Mouse (Mus musculus): ENCODE measurements around the gene Prune2. TPM values are rescaled to one million over a fixed set of nuclear protein-coding genes. Genes with fewer than 3 reads are reported as not detected.

The Prune2 gene
- total RNA-seq, 1 experiment = 42.0 TPM

DNA sequence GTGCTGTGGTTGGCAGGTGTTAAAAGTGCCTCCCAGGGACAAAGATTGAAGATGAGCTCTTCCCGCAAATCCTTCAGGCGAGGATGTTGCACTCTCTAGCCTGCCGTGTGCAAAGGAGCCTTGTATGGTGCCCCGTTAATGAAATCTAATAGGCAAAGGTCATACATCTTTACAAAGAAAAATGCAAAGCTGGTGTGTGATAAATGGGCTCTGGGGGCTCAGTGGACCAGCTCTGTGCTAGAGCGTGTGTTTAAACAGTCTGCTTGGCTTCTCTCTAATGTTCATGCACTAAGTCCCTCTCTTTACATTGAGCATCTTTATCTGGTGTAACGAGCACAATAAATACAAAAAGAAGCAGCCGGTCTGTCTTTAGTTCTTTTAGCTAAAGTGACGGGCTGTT is 138.1 kb downstream of the Prune2 start:
- no peaks in the 10 kb centered on the region for H3K9me3 ChIP-seq (ENCODE audit: control insufficient read depth, insufficient read depth, low read depth, low read length)
- H3K36me3 ChIP-seq (ENCODE audit: control insufficient read depth, insufficient read depth, low read length, poor library complexity, severe bottlenecking) = no peaks in the 10 kb centered on the region
- no peak overlapping the region for H3K9ac ChIP-seq (ENCODE audit: insufficient read depth, low read depth, low read length, poor library complexity, severe bottlenecking)
- TF ChIP-seq HCFC1 (IDR thresholded peaks at IDR 0.05; ENCODE audit: borderline replicate concordance, insufficient read depth, low read length) (no peak), ZNF384 (IDR thresholded peaks at IDR 0.05; ENCODE audit: low read depth, low read length) (no peak), MAFK (IDR thresholded peaks at IDR 0.05; ENCODE audit: insufficient read depth, low read depth, low read length) (no peak), ZC3H11A (IDR thresholded peaks at IDR 0.05; ENCODE audit: borderline replicate concordance, low read depth, low read length) (no peak), CHD2 (IDR thresholded peaks at IDR 0.05; ENCODE audit: low read depth, low read length) (no peak)
- no peak for DNase-seq (ENCODE audit: low read depth, low spot score)
- no peaks in the 10 kb centered on the region for H3K4me1 ChIP-seq (ENCODE audit: control insufficient read depth in 2 of 2, insufficient read depth in 2 of 2, low read length in 2 of 2, poor library complexity in 1 of 2)
- in situ Hi-C loops (cut with MboI; ENCODE audit: low sequenced_read_pairs in 2 of 2, unreplicated experiment in 2 of 2) = no loop called here
- H3K4me3 ChIP-seq (ENCODE audit: insufficient read depth in 1 of 2, low read depth in 1 of 2, low read length in 2 of 2, poor library complexity in 1 of 2, severe bottlenecking in 1 of 2) = no peak overlapping the region
- no peak overlapping the region for H3K27ac ChIP-seq (ENCODE audit: insufficient read depth, low read depth, low read length, poor library complexity, severe bottlenecking)

GRCm38 (mm10) chr19:17096338-17096737 is 140.4 kb downstream of the Prune2 start:
- Histone ChIP-seq H3K9ac (ENCODE audit: insufficient read depth, low read depth, low read length, poor library complexity, severe bottlenecking) (no peak overlapping the region), H3K9me3 (ENCODE audit: control insufficient read depth, insufficient read depth, low read depth, low read length) (no peaks in the 10 kb centered on the region), H3K4me3 (ENCODE audit: insufficient read depth in 1 of 2, low read depth in 1 of 2, low read length in 2 of 2, poor library complexity in 1 of 2, severe bottlenecking in 1 of 2) (no peak overlapping the region), H3K27ac (ENCODE audit: insufficient read depth, low read depth, low read length, poor library complexity, severe bottlenecking) (no peak overlapping the region), H3K36me3 (ENCODE audit: control insufficient read depth, insufficient read depth, low read length, poor library complexity, severe bottlenecking) (no peaks in the 10 kb centered on the region), H3K4me1 (ENCODE audit: control insufficient read depth in 2 of 2, insufficient read depth in 2 of 2, low read length in 2 of 2, poor library complexity in 1 of 2) (no peaks in the 10 kb centered on the region)
- TF ChIP-seq ZNF384 (IDR thresholded peaks at IDR 0.05; ENCODE audit: low read depth, low read length) (no peak), ZC3H11A (IDR thresholded peaks at IDR 0.05; ENCODE audit: borderline replicate concordance, low read depth, low read length) (no peak), CHD2 (IDR thresholded peaks at IDR 0.05; ENCODE audit: low read depth, low read length) (no peak), MAFK (IDR thresholded peaks at IDR 0.05; ENCODE audit: insufficient read depth, low read depth, low read length) (no peak)
- no peak for DNase-seq (ENCODE audit: low read depth, low spot score)
- in situ Hi-C loops (cut with MboI; ENCODE audit: low sequenced_read_pairs in 2 of 2, unreplicated experiment in 2 of 2) = no loop called here

- H3K36me3 ChIP-seq (ENCODE audit: control insufficient read depth, insufficient read depth, low read length, poor library complexity, severe bottlenecking) = no peaks in the 10 kb centered on the region
- H3K27ac ChIP-seq (ENCODE audit: insufficient read depth, low read depth, low read length, poor library complexity, severe bottlenecking) = no peak overlapping the region
- TF ChIP-seq CHD2 (IDR thresholded peaks at IDR 0.05; ENCODE audit: low read depth, low read length) (no peak), ZC3H11A (IDR thresholded peaks at IDR 0.05; ENCODE audit: borderline replicate concordance, low read depth, low read length) (no peak), MAFK (IDR thresholded peaks at IDR 0.05; ENCODE audit: insufficient read depth, low read depth, low read length) (no peak), ZNF384 (IDR thresholded peaks at IDR 0.05; ENCODE audit: low read depth, low read length) (no peak), HCFC1 (IDR thresholded peaks at IDR 0.05; ENCODE audit: borderline replicate concordance, insufficient read depth, low read length) (no peak)
- no peak overlapping the region for H3K4me3 ChIP-seq (ENCODE audit: insufficient read depth in 1 of 2, low read depth in 1 of 2, low read length in 2 of 2, poor library complexity in 1 of 2, severe bottlenecking in 1 of 2)
- in situ Hi-C loops (cut with MboI; ENCODE audit: low sequenced_read_pairs in 2 of 2, unreplicated experiment in 2 of 2) = no loop called here
- no peaks in the 10 kb centered on the region for H3K4me1 ChIP-seq (ENCODE audit: control insufficient read depth in 2 of 2, insufficient read depth in 2 of 2, low read length in 2 of 2, poor library complexity in 1 of 2)
- no peak overlapping the region for H3K9ac ChIP-seq (ENCODE audit: insufficient read depth, low read depth, low read length, poor library complexity, severe bottlenecking)
- H3K9me3 ChIP-seq (ENCODE audit: control insufficient read depth, insufficient read depth, low read depth, low read length) = no peaks in the 10 kb centered on the region
- DNase-seq (ENCODE audit: low read depth, low spot score) = no peak
Measured at GRCm38 (mm10) chr19:17097210-17097609, 141.3 kb downstream of the Prune2 start.

GRCm38 (mm10) chr19:17108782-17109181 is 152.9 kb downstream of the Prune2 start:
- DNase-seq (ENCODE audit: low read depth, low spot score) = no peak
- Histone ChIP-seq H3K9ac (ENCODE audit: insufficient read depth, low read depth, low read length, poor library complexity, severe bottlenecking) (no peak overlapping the region), H3K27ac (ENCODE audit: insufficient read depth, low read depth, low read length, poor library complexity, severe bottlenecking) (no peak overlapping the region), H3K4me1 (ENCODE audit: control insufficient read depth in 2 of 2, insufficient read depth in 2 of 2, low read length in 2 of 2, poor library complexity in 1 of 2) (no peaks in the 10 kb centered on the region; a peak in 1 of 4 replicates), H3K9me3 (ENCODE audit: control insufficient read depth, insufficient read depth, low read depth, low read length) (no peaks in the 10 kb centered on the region), H3K4me3 (ENCODE audit: insufficient read depth in 1 of 2, low read depth in 1 of 2, low read length in 2 of 2, poor library complexity in 1 of 2, severe bottlenecking in 1 of 2) (no peak overlapping the region), H3K36me3 (ENCODE audit: control insufficient read depth, insufficient read depth, low read length, poor library complexity, severe bottlenecking) (no peaks in the 10 kb centered on the region)
- in situ Hi-C loops (cut with MboI; ENCODE audit: low sequenced_read_pairs in 2 of 2, unreplicated experiment in 2 of 2) = loop anchor here in 1 of 2 experiments (25.0 kb wide), 1 partner anchor 729 kb away; the partner anchor contains the start of gene Pcsk5
- TF ChIP-seq HCFC1 (IDR thresholded peaks at IDR 0.05; ENCODE audit: borderline replicate concordance, insufficient read depth, low read length) (no peak), ZNF384 (IDR thresholded peaks at IDR 0.05; ENCODE audit: low read depth, low read length) (no peak), MAFK (IDR thresholded peaks at IDR 0.05; ENCODE audit: insufficient read depth, low read depth, low read length) (no peak), CHD2 (IDR thresholded peaks at IDR 0.05; ENCODE audit: low read depth, low read length) (no peak), ZC3H11A (IDR thresholded peaks at IDR 0.05; ENCODE audit: borderline replicate concordance, low read depth, low read length) (no peak)

All from ES-E14 (cell line).